Mouse (Mus musculus): Measurements from ENCODE around the gene Slc9a5. TPM values are rescaled to one million over a fixed set of nuclear protein-coding genes. Genes with fewer than 3 reads are reported as not detected.

Slc9a5 gene
- total and polyA plus RNA-seq, 3 experiments = 0.95 to 4.5 (median 3.1) TPM

- Histone ChIP-seq H3K36me3 (replicated peaks in 1 of 2; ENCODE audit: control insufficient read depth in 1 of 2, insufficient read depth in 1 of 2, low read length in 1 of 2) (peaks cover 3 to 23% of the 10 kb centered on the region in 2 experiments), H3K27ac (ENCODE audit: insufficient read depth, low read depth) (no peak overlapping the region), H3K9me3 (replicated peaks; ENCODE audit: low read length) (no peaks in the 10 kb centered on the region), H3K4me3 (replicated peaks in 1 of 3; ENCODE audit: low read depth in 2 of 3, low read length in 2 of 3, poor library complexity in 1 of 3) (no peak overlapping the region), H3K27me3 (replicated peaks) (no peaks in the 10 kb centered on the region), H3K9ac (ENCODE audit: insufficient read depth, low read depth) (no peak overlapping the region), H3K4me1 (ENCODE audit: control insufficient read depth in 1 of 2, insufficient read depth in 2 of 2) (no peaks in the 10 kb centered on the region), H3K4me2 (ENCODE audit: insufficient read depth, low read depth, poor library complexity, severe bottlenecking) (no peak overlapping the region), H3K79me2 (replicated peaks; ENCODE audit: control insufficient read depth, extremely low read depth, insufficient read depth, poor library complexity, severe bottlenecking) (no peaks in the 10 kb centered on the region)
- peak; percentile 31 for DNase-seq (ENCODE audit: extremely low read depth)
- dilution Hi-C loops (cut with MboI; ENCODE audit: extremely low pct_ligation_motif_present, extremely low pct_unique_long_range_greater_than_20kb, low sequenced_read_pairs) (no loop called here), in situ Hi-C loops (cut with MboI; ENCODE audit: low pct_ligation_motif_present, low pct_unique_long_range_greater_than_20kb, low sequenced_read_pairs) (loop anchor here (10.0 kb wide), 1 partner anchor 108 kb away; the partner anchor contains the start of gene Tppp3)
- TF ChIP-seq MYC (IDR thresholded peaks at IDR 0.05; ENCODE audit: low read depth, low read length) (peak; percentile 68), CTCF (conservative IDR thresholded peaks at IDR 0.05 in 1 of 2, IDR thresholded peaks at IDR 0.05 in 1 of 2; ENCODE audit: low read depth in 2 of 2, low read length in 2 of 2) (peak; percentile 12 to 76; a peak in 2 of 4 replicates), BHLHE40 (IDR thresholded peaks at IDR 0.05; ENCODE audit: low read depth, low read length) (no peak), GABPA (IDR thresholded peaks at IDR 0.05; ENCODE audit: insufficient replicate concordance, low read depth, low read length) (no peak), SMC3 (IDR thresholded peaks at IDR 0.05; ENCODE audit: low read depth, low read length) (peak; percentile 36; the same call in 1 of the 2 replicates), RAD21 (IDR thresholded peaks at IDR 0.05; ENCODE audit: low read depth, low read length) (peak; percentile 47)
Observed at GRCm38 (mm10) chr8:105367107-105367506, 18.5 kb downstream of the Slc9a5 start.

GRCm38 (mm10) chr8:105372473-105372872, 23.8 kb downstream of the Slc9a5 start:
- dilution Hi-C loops (cut with MboI; ENCODE audit: extremely low pct_ligation_motif_present, extremely low pct_unique_long_range_greater_than_20kb, low sequenced_read_pairs) (no loop called here), in situ Hi-C loops (cut with MboI; ENCODE audit: low pct_ligation_motif_present, low pct_unique_long_range_greater_than_20kb, low sequenced_read_pairs) (no loop called here)
- peaks cover under 1 to 8% of the 10 kb centered on the region in 2 experiments for H3K36me3 ChIP-seq (replicated peaks in 1 of 2; ENCODE audit: control insufficient read depth in 1 of 2, insufficient read depth in 1 of 2, low read length in 1 of 2)
- no peak overlapping the region for H3K9ac ChIP-seq (ENCODE audit: insufficient read depth, low read depth)
- no peak overlapping the region for H3K4me3 ChIP-seq (replicated peaks in 1 of 3; ENCODE audit: low read depth in 2 of 3, low read length in 2 of 3, poor library complexity in 1 of 3)
- no peaks in the 10 kb centered on the region for H3K79me2 ChIP-seq (replicated peaks; ENCODE audit: control insufficient read depth, extremely low read depth, insufficient read depth, poor library complexity, severe bottlenecking)
- no peak overlapping the region for H3K27ac ChIP-seq (ENCODE audit: insufficient read depth, low read depth)
- H3K9me3 ChIP-seq (replicated peaks; ENCODE audit: low read length) = peaks cover 7% of the 10 kb centered on the region
- H3K4me2 ChIP-seq (ENCODE audit: insufficient read depth, low read depth, poor library complexity, severe bottlenecking) = no peak overlapping the region
- no peaks in the 10 kb centered on the region for H3K27me3 ChIP-seq (replicated peaks)
- no peak for TF ChIP-seq MAX (IDR thresholded peaks at IDR 0.05; ENCODE audit: low read length)
- no peak for TF ChIP-seq E2F4 (IDR thresholded peaks at IDR 0.05; ENCODE audit: insufficient replicate concordance, low read depth, low read length)
- no peak for TF ChIP-seq MAZ (IDR thresholded peaks at IDR 0.05; ENCODE audit: low read depth, low read length)
- TF ChIP-seq TBP (conservative IDR thresholded peaks at IDR 0.05; ENCODE audit: low read depth, low read length) = no peak
- no peak for TF ChIP-seq ELF1 (IDR thresholded peaks at IDR 0.05; ENCODE audit: low read depth, low read length)
- no peak for TF ChIP-seq MXI1 (IDR thresholded peaks at IDR 0.05; ENCODE audit: low read depth, low read length)
- no peaks in the 10 kb centered on the region for H3K4me1 ChIP-seq (ENCODE audit: control insufficient read depth in 1 of 2, insufficient read depth in 2 of 2)
- DNase-seq (ENCODE audit: extremely low read depth) = no peak

GRCm38 (mm10) chr8:105373032-105373431, 24.4 kb downstream of the Slc9a5 start, which contains the start of gene Plekhg4:
TSS of gene Plekhg4 (plus strand) at chr8:105373274.
- dilution Hi-C loops (cut with MboI; ENCODE audit: extremely low pct_ligation_motif_present, extremely low pct_unique_long_range_greater_than_20kb, low sequenced_read_pairs) = no loop called here
- TF ChIP-seq MAZ (IDR thresholded peaks at IDR 0.05; ENCODE audit: low read depth, low read length) = no peak
- TF ChIP-seq GABPA (IDR thresholded peaks at IDR 0.05; ENCODE audit: insufficient replicate concordance, low read depth, low read length) = no peak
- no peak for TF ChIP-seq KAT2A (IDR thresholded peaks at IDR 0.05; ENCODE audit: insufficient replicate concordance, low read length)
- no peak for TF ChIP-seq PAX5 (IDR thresholded peaks at IDR 0.05; ENCODE audit: low read length)
- TF ChIP-seq ELF1 (IDR thresholded peaks at IDR 0.05; ENCODE audit: low read depth, low read length) = no peak
- no peak for TF ChIP-seq ZNF384 (IDR thresholded peaks at IDR 0.05; ENCODE audit: low read depth, low read length)
- no peak for TF ChIP-seq MAFK (IDR thresholded peaks at IDR 0.05; ENCODE audit: insufficient replicate concordance, low read length)
- no peak for TF ChIP-seq MYC (IDR thresholded peaks at IDR 0.05; ENCODE audit: low read depth, low read length)
- TF ChIP-seq EP300 (IDR thresholded peaks at IDR 0.05; ENCODE audit: low read length) = no peak
- TF ChIP-seq CHD2 (IDR thresholded peaks at IDR 0.05; ENCODE audit: low read length) = no peak
- TF ChIP-seq JUN (IDR thresholded peaks at IDR 0.05; ENCODE audit: insufficient read depth, low read depth, low read length) = no peak
- H3K9me3 ChIP-seq (replicated peaks; ENCODE audit: low read length) = peaks cover 7% of the 10 kb centered on the region
- no peak for DNase-seq (ENCODE audit: extremely low read depth)
- H3K9ac ChIP-seq (ENCODE audit: insufficient read depth, low read depth) = no peak within 1 kb of the TSS
- H3K79me2 ChIP-seq (replicated peaks; ENCODE audit: control insufficient read depth, extremely low read depth, insufficient read depth, poor library complexity, severe bottlenecking) = no peaks in the 10 kb centered on the region
- in situ Hi-C loops (cut with MboI; ENCODE audit: low pct_ligation_motif_present, low pct_unique_long_range_greater_than_20kb, low sequenced_read_pairs) = no loop called here
- H3K4me2 ChIP-seq (ENCODE audit: insufficient read depth, low read depth, poor library complexity, severe bottlenecking) = no peak within 1 kb of the TSS
- peaks cover 0 to 3% of the 10 kb centered on the region in 2 experiments for H3K36me3 ChIP-seq (replicated peaks in 1 of 2; ENCODE audit: control insufficient read depth in 1 of 2, insufficient read depth in 1 of 2, low read length in 1 of 2)
- H3K27me3 ChIP-seq (replicated peaks) = no peaks in the 10 kb centered on the region
- H3K4me1 ChIP-seq (ENCODE audit: control insufficient read depth in 1 of 2, insufficient read depth in 2 of 2) = no peaks in the 10 kb centered on the region
- H3K4me3 ChIP-seq (replicated peaks in 1 of 3; ENCODE audit: low read depth in 2 of 3, low read length in 2 of 3, poor library complexity in 1 of 3) = no peak within 1 kb of the TSS
- no peak within 1 kb of the TSS for H3K27ac ChIP-seq (ENCODE audit: insufficient read depth, low read depth)
